Mouse (Mus musculus): ENCODE results near the gene Sphkap. TPM values are rescaled to one million over a fixed set of nuclear protein-coding genes. Genes with fewer than 3 reads are reported as not detected.
A peak's percentile ranks its signal among the peaks of the same experiment; 100 is the strongest.

Sphkap gene
- polyA plus RNA-seq, 1 experiment from 2014 or later, result 15.4 TPM

DNA sequence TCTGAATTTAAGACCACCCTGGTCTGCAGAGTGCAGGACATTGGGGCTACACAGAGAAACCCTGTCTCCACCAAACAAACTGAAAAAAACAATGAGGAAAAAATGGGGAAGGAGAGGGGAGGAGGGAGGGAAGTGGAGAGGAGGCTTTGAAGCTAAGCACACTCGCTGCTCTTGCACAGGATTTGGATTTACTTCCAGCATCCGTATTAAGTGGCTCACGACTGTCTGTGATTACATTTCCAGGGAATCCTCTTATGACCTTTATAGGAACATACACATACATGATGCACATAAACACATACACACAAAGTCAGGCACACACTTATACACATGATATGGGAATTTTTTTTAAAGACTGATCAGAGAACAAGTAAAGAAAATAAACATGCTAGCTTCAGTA lies 62.9 kb downstream of the Sphkap start:
- Histone ChIP-seq H3K27me3 (ENCODE audit: control insufficient read depth, insufficient read depth, low read length) (no peaks in the 10 kb centered on the region), H3K36me3 (ENCODE audit: control insufficient read depth, insufficient read depth, low read length) (no peaks in the 10 kb centered on the region), H3K4me3 (ENCODE audit: control insufficient read depth in 1 of 2, insufficient read depth in 1 of 2, low read depth in 1 of 2, low read length in 2 of 2) (no peak overlapping the region), H3K27ac (replicated peaks in 1 of 2; ENCODE audit: control insufficient read depth in 1 of 2, insufficient read depth in 1 of 2, low read depth in 2 of 2, low read length in 2 of 2) (peak overlapping the region; percentile 94 to 99), H3K9ac (ENCODE audit: low read length) (no peak overlapping the region; the same call in 1 of the 2 replicates), H3K4me1 (ENCODE audit: control insufficient read depth in 2 of 2, insufficient read depth in 2 of 2, low read length in 2 of 2) (peaks cover 5 to 17% of the 10 kb centered on the region in 2 experiments), H3K9me3 (ENCODE audit: control insufficient read depth, low read length) (no peaks in the 10 kb centered on the region), H3K4me2 (ENCODE audit: low read length) (peak overlapping the region; percentile 60)
- no peak for ATAC-seq (ENCODE audit: insufficient number of reproducible peaks, insufficient read depth, low FRiP score, low read depth)
- WGBS, result 17% methylated on average over 3 of the region's 3 CpGs

DNA sequence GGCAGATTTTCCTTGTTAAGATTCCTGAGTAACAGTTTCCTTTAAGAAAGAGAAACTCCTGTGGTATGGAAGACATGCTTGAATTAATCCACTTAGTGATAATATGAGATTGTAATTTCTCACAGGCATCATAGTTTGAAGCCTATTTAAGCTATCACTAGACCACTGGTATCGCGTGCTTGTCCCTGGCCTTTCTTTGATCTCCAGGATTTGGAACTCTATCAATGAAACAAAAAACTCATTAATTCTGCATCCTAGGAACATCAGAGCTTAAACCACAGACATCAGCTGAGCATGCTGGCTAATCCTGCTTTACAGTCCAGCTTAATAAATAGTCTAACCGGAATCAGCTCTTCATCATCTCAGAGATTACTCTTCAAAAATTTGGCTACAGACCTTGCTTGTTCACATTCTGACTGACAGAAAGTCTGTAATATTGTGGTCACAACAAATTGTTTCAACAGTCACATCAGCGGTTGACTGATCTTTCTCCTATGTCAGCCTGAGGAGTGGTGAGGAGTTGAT lies 65.2 kb downstream of the Sphkap start:
- Histone ChIP-seq H3K4me1 (ENCODE audit: control insufficient read depth in 2 of 2, insufficient read depth in 2 of 2, low read length in 2 of 2) (peaks cover 4 to 15% of the 10 kb centered on the region in 2 experiments), H3K27me3 (ENCODE audit: control insufficient read depth, insufficient read depth, low read length) (no peaks in the 10 kb centered on the region), H3K4me3 (ENCODE audit: control insufficient read depth in 1 of 2, insufficient read depth in 1 of 2, low read depth in 1 of 2, low read length in 2 of 2) (no peak overlapping the region), H3K9ac (ENCODE audit: low read length) (no peak overlapping the region), H3K36me3 (ENCODE audit: control insufficient read depth, insufficient read depth, low read length) (no peaks in the 10 kb centered on the region), H3K4me2 (ENCODE audit: low read length) (no peak overlapping the region), H3K27ac (replicated peaks in 1 of 2; ENCODE audit: control insufficient read depth in 1 of 2, insufficient read depth in 1 of 2, low read depth in 2 of 2, low read length in 2 of 2) (no peak overlapping the region), H3K9me3 (ENCODE audit: control insufficient read depth, low read length) (no peaks in the 10 kb centered on the region)
- no peak for ATAC-seq (ENCODE audit: insufficient number of reproducible peaks, insufficient read depth, low FRiP score, low read depth)
- 87% methylated on average over 4 of the region's 4 CpGs for WGBS

DNA sequence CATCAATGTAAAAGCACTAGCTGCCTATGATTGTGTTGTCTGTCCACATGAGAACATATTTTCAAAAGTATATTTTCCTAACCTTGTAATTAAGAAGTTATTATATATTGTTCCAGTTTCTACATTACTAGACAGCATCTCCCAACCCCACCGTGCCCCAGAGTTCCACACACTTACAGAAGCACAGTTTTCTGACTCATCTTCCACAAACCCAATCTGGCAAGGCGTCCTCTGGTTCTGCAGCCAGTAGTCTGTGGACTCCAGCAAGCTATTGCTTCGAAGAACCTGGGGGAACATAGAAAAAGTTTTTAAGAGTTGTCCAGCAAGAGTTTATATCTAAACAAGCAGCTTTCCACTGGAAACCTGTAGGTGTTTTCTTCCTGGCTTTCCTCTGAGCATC lies 68.6 kb downstream of the Sphkap start:
- Histone ChIP-seq H3K9me3 (ENCODE audit: control insufficient read depth, low read length) (no peaks in the 10 kb centered on the region), H3K9ac (ENCODE audit: low read length) (no peak overlapping the region), H3K36me3 (ENCODE audit: control insufficient read depth, insufficient read depth, low read length) (no peaks in the 10 kb centered on the region), H3K27ac (replicated peaks in 1 of 2; ENCODE audit: control insufficient read depth in 1 of 2, insufficient read depth in 1 of 2, low read depth in 2 of 2, low read length in 2 of 2) (no peak overlapping the region), H3K4me1 (ENCODE audit: control insufficient read depth in 2 of 2, insufficient read depth in 2 of 2, low read length in 2 of 2) (peaks cover 0 to 2% of the 10 kb centered on the region in 2 experiments; a peak in 1 of 4 replicates), H3K4me3 (ENCODE audit: control insufficient read depth in 1 of 2, insufficient read depth in 1 of 2, low read depth in 1 of 2, low read length in 2 of 2) (no peak overlapping the region), H3K4me2 (ENCODE audit: low read length) (no peak overlapping the region), H3K27me3 (ENCODE audit: control insufficient read depth, insufficient read depth, low read length) (no peaks in the 10 kb centered on the region)
- ATAC-seq (ENCODE audit: insufficient number of reproducible peaks, insufficient read depth, low FRiP score, low read depth), result no peak
- WGBS, result 79% methylated on average over 3 of the region's 3 CpGs

DNA sequence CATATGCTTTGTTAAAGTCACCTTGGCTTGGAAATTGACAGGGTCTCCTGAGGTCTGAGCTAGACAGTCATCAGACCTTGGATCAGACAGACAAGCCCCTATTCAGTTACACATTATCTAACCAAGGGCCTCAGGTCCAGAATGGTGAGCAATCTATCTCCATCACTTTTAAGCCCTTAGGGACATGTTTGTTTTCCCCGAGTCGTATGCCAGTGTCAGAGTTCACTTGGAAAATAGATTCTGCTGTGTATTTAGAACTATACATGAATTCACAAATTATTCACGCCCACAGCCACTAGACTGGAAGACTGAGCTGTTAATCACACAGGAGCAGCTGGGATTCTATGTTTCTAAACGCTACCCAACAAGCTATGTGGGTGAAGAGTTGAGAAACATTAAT lies 91.1 kb downstream of the Sphkap start:
- H3K9ac ChIP-seq (ENCODE audit: low read length), result no peak overlapping the region
- WGBS, result 70% methylated on average over 4 of the region's 4 CpGs
- no peak for ATAC-seq (ENCODE audit: insufficient number of reproducible peaks, insufficient read depth, low FRiP score, low read depth)
- no peaks in the 10 kb centered on the region for H3K27me3 ChIP-seq (ENCODE audit: control insufficient read depth, insufficient read depth, low read length)
- no peaks in the 10 kb centered on the region for H3K4me1 ChIP-seq (ENCODE audit: control insufficient read depth in 2 of 2, insufficient read depth in 2 of 2, low read length in 2 of 2)
- H3K36me3 ChIP-seq (ENCODE audit: control insufficient read depth, insufficient read depth, low read length), result no peaks in the 10 kb centered on the region
- no peak overlapping the region for H3K27ac ChIP-seq (replicated peaks in 1 of 2; ENCODE audit: control insufficient read depth in 1 of 2, insufficient read depth in 1 of 2, low read depth in 2 of 2, low read length in 2 of 2)
- no peak overlapping the region for H3K4me3 ChIP-seq (ENCODE audit: control insufficient read depth in 1 of 2, insufficient read depth in 1 of 2, low read depth in 1 of 2, low read length in 2 of 2)
- no peak overlapping the region for H3K4me2 ChIP-seq (ENCODE audit: low read length)
- H3K9me3 ChIP-seq (ENCODE audit: control insufficient read depth, low read length), result no peaks in the 10 kb centered on the region

DNA sequence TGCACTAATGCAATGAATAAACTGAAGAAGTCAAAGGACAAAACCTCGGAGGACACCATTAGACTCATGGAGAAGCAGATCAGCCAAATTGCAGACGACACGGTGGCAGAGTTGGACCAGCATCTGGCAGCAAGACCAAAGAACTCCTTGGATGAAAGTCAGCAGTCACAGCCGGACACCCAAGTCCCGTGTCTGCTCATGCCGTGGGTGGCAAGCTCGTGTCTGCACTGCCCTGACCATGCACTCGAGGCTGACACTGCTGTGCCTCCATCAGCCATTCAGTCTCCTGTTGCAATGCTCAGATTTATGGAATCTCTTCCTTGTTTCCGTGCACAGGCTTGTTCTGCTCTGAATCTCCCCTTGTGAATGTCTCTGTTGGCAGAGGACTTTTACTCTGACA lies 92.9 kb downstream of the Sphkap start:
- Histone ChIP-seq H3K9me3 (ENCODE audit: control insufficient read depth, low read length) (no peaks in the 10 kb centered on the region), H3K4me3 (ENCODE audit: control insufficient read depth in 1 of 2, insufficient read depth in 1 of 2, low read depth in 1 of 2, low read length in 2 of 2) (no peak overlapping the region), H3K4me1 (ENCODE audit: control insufficient read depth in 2 of 2, insufficient read depth in 2 of 2, low read length in 2 of 2) (no peaks in the 10 kb centered on the region)

DNA sequence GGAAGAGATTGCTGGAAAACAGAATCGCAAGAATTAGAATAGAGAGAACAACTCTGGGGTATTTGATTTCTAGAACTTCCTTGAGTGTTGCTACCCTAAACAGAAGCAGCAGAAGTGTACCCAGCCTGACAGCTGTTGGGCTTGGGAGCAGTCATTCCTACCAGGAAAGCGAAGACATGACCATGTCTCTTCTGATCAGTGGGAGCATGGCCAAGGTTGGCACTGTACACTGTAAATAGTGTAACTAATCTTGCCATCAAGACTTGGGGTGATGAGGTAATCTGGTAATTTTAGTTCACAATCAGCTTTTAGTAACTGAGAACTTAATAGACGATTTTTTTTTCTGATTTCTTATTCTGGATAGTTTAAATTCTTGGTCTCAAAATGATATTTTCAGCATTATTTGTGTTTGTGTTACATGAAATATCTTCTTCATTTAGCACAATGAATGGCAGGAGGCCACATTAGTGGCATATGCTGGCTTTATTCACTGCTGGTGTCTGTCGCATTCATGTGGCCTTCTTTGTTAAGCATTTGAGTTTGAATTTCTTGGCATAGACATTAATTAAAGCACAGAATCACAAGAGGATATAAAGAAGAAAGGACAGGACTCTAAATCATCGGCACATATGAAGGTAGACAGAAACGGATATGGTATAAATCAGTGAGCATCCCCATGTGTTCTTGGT lies 96.2 kb downstream of the Sphkap start:
- H3K4me2 ChIP-seq (ENCODE audit: low read length), result no peak overlapping the region
- H3K36me3 ChIP-seq (ENCODE audit: control insufficient read depth, insufficient read depth, low read length), result no peaks in the 10 kb centered on the region
- H3K9ac ChIP-seq (ENCODE audit: low read length), result no peak overlapping the region
- no peak overlapping the region for H3K27ac ChIP-seq (replicated peaks in 1 of 2; ENCODE audit: control insufficient read depth in 1 of 2, insufficient read depth in 1 of 2, low read depth in 2 of 2, low read length in 2 of 2)
- no peaks in the 10 kb centered on the region for H3K27me3 ChIP-seq (ENCODE audit: control insufficient read depth, insufficient read depth, low read length)
- H3K9me3 ChIP-seq (ENCODE audit: control insufficient read depth, low read length), result no peaks in the 10 kb centered on the region
- no peak overlapping the region for H3K4me3 ChIP-seq (ENCODE audit: control insufficient read depth in 1 of 2, insufficient read depth in 1 of 2, low read depth in 1 of 2, low read length in 2 of 2)
- no peak for ATAC-seq (ENCODE audit: insufficient number of reproducible peaks, insufficient read depth, low FRiP score, low read depth)
- no peaks in the 10 kb centered on the region; a peak in 1 of 4 replicates for H3K4me1 ChIP-seq (ENCODE audit: control insufficient read depth in 2 of 2, insufficient read depth in 2 of 2, low read length in 2 of 2)
- 83% methylated on average over 6 of the region's 6 CpGs for WGBS

More for the DNA sequence above, 92.9 kb downstream of the Sphkap start:
- WGBS, result 84% methylated on average over 9 of the region's 9 CpGs
- Histone ChIP-seq H3K36me3 (ENCODE audit: control insufficient read depth, insufficient read depth, low read length) (no peaks in the 10 kb centered on the region), H3K27ac (replicated peaks in 1 of 2; ENCODE audit: control insufficient read depth in 1 of 2, insufficient read depth in 1 of 2, low read depth in 2 of 2, low read length in 2 of 2) (no peak overlapping the region), H3K27me3 (ENCODE audit: control insufficient read depth, insufficient read depth, low read length) (no peaks in the 10 kb centered on the region), H3K9ac (ENCODE audit: low read length) (no peak overlapping the region), H3K4me2 (ENCODE audit: low read length) (no peak overlapping the region)
- ATAC-seq (ENCODE audit: insufficient number of reproducible peaks, insufficient read depth, low FRiP score, low read depth), result no peak

DNA sequence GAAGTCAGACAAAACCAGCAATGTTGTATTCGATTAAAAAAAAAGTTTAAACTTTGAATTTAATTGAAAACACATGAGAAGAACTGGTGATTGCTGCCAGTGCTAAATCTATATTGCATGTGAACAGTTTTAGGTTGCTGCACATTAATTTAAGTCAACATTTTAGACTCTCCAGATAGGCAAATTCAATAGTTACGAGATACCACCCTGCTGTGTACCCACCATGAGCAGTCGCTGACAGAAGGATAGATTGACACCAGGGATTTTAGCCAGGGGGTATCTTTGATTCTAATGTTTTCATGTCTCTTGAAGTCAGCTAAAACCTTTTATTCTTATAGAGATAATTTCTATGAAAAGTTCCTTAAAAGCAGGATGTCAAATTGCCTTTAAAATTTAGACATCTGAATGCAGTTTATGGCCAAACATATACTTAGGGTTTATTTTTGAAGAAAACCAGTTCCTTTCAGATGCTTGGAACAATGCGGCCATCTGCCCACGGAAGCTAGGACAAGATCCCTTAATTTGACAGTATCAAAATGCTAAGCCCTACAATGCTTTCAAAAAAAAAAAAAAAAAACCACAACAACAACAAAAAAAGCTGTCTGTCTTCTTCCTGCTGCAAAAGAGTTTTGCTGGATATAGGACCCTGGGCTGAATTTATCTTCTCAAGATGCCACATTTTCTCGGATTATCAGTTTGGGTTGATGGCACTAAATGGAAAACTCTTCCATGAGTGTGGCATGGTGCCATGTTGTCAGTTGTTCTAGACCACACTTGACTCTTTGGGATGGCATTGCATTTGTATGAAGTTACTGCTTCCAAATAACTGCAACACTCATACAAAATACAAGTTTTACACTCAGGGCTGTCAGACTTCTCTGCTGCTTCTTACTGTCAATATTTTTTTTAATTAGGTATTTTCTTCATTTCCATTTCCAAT lies 110.6 kb downstream of the Sphkap start:
- Histone ChIP-seq H3K36me3 (ENCODE audit: control insufficient read depth, insufficient read depth, low read length) (no peaks in the 10 kb centered on the region), H3K4me1 (ENCODE audit: control insufficient read depth in 2 of 2, insufficient read depth in 2 of 2, low read length in 2 of 2) (no peaks in the 10 kb centered on the region), H3K9me3 (ENCODE audit: control insufficient read depth, low read length) (no peaks in the 10 kb centered on the region), H3K4me2 (ENCODE audit: low read length) (no peak overlapping the region), H3K27ac (replicated peaks in 1 of 2; ENCODE audit: control insufficient read depth in 1 of 2, insufficient read depth in 1 of 2, low read depth in 2 of 2, low read length in 2 of 2) (no peak overlapping the region), H3K4me3 (ENCODE audit: control insufficient read depth in 1 of 2, insufficient read depth in 1 of 2, low read depth in 1 of 2, low read length in 2 of 2) (no peak overlapping the region), H3K27me3 (ENCODE audit: control insufficient read depth, insufficient read depth, low read length) (no peaks in the 10 kb centered on the region), H3K9ac (ENCODE audit: low read length) (no peak overlapping the region)
- 81% methylated on average over 6 of the region's 6 CpGs for WGBS
- no peak for ATAC-seq (ENCODE audit: insufficient number of reproducible peaks, insufficient read depth, low FRiP score, low read depth)
